Mouse (Mus musculus): ENCODE data around the gene Utrn. TPM values are rescaled to one million over a fixed set of nuclear protein-coding genes. Genes with fewer than 3 reads are reported as not detected.

The Utrn gene
- 62.6 and 78.8 TPM in 2 replicates for polyA plus RNA-seq (2015; fragmentation: Nextera tagmentation; extraction: Ambion mirVana)

GRCm38 (mm10) chr10:12869029-12869671, at the start of gene Utrn:
Utrn (minus strand) TSS chr10:12869365.
- under 1% methylated on average over 77 of the region's 77 CpGs for WGBS
- Histone ChIP-seq H3K27ac (peak within 1 kb of the TSS; percentile 96), H3K4me1 (peaks cover 18% of the 10 kb centered on the region), H3K36me3 (no peaks in the 10 kb centered on the region), H3K4me2 (peak within 1 kb of the TSS; percentile 90), H3K9ac (peak within 1 kb of the TSS; percentile 79), H3K4me3 (peak within 1 kb of the TSS; percentile 84), H3K27me3 (no peaks in the 10 kb centered on the region), H3K9me3 (no peaks in the 10 kb centered on the region)
- peak; percentile 92 for ATAC-seq (ENCODE audit: borderline replicate concordance, extremely low read depth, low FRiP score, low TSS enrichment)

DNA sequence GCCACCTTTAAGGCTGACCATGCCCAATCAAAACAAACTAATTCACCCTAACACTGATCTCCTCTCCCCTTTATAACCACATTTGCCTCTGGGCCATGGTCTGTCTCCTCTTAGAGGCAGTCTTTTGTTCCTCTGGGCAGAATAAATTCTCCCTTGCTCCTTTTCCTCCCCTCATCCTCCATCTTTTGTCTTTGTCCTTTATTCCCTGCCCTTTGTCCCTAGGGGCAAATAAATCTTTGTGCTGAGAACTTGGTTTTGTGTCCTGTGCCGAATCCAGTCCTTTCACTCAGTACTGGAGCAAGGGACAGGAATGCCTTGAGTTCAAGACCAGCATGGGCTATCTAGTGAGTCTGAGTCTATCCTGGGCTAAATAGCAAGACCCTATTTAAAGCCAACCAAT, 48.5 kb upstream of the Utrn start:
- H3K4me1 ChIP-seq = peaks cover 7% of the 10 kb centered on the region
- no peak overlapping the region for H3K4me2 ChIP-seq
- H3K9ac ChIP-seq = no peak overlapping the region
- 78% methylated on average over 1 of the region's 1 CpGs for WGBS
- no peaks in the 10 kb centered on the region for H3K27me3 ChIP-seq
- ATAC-seq (ENCODE audit: borderline replicate concordance, extremely low read depth, low FRiP score, low TSS enrichment) = no peak
- H3K36me3 ChIP-seq = no peaks in the 10 kb centered on the region
- no peaks in the 10 kb centered on the region for H3K9me3 ChIP-seq
- no peak overlapping the region for H3K27ac ChIP-seq
- H3K4me3 ChIP-seq = no peak overlapping the region

DNA sequence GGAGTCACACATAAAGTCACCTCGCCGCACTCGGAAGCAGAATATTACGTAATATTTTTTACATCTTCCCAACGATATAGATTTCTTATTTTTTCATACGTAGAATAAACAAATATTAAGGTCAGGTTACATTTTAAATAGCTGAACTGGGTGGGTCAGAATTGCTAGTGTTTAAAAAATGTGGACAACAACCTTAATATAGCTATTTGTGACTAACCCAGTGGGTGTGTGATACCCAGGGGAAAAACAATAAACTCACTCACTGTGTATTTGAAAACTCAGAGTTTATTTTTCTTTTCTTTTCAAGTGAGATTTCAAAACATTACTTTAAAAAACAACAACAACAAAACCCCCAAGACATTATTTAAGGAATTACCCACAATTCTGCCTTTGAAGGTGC, 47.2 kb upstream of the Utrn start:
- Histone ChIP-seq H3K27me3 (no peaks in the 10 kb centered on the region), H3K4me2 (no peak overlapping the region), H3K27ac (no peak overlapping the region), H3K9ac (no peak overlapping the region), H3K4me3 (no peak overlapping the region), H3K9me3 (no peaks in the 10 kb centered on the region), H3K4me1 (peaks cover 18% of the 10 kb centered on the region), H3K36me3 (no peaks in the 10 kb centered on the region)
- ATAC-seq (ENCODE audit: borderline replicate concordance, extremely low read depth, low FRiP score, low TSS enrichment) = no peak
- WGBS = 76% methylated on average over 6 of the region's 6 CpGs

DNA sequence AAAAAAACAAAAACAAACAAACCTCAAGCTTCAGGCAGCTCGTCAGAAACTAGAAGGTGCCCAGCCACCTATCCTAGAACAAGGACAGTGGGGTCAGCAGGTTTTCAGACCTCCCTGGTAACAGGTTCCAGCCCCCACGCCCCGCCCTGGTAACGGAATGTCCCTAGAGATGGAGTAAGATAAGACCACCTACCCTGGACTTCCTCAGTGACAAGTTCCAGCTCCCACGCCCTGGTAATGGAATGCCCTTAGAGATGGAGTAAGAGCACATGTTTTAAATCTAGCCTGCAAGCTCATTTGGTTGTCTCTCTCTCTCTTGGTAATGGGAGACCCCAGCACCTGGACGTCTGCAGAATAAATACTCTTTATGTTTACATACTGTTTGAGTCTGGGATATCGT, 46.7 kb upstream of the Utrn start:
- Histone ChIP-seq H3K9ac (no peak overlapping the region), H3K27me3 (no peaks in the 10 kb centered on the region), H3K27ac (no peak overlapping the region), H3K4me1 (peaks cover 18% of the 10 kb centered on the region), H3K4me3 (no peak overlapping the region), H3K36me3 (no peaks in the 10 kb centered on the region), H3K4me2 (no peak overlapping the region), H3K9me3 (no peaks in the 10 kb centered on the region)
- no peak for ATAC-seq (ENCODE audit: borderline replicate concordance, extremely low read depth, low FRiP score, low TSS enrichment)
- 44% methylated on average over 7 of the region's 7 CpGs for WGBS

DNA sequence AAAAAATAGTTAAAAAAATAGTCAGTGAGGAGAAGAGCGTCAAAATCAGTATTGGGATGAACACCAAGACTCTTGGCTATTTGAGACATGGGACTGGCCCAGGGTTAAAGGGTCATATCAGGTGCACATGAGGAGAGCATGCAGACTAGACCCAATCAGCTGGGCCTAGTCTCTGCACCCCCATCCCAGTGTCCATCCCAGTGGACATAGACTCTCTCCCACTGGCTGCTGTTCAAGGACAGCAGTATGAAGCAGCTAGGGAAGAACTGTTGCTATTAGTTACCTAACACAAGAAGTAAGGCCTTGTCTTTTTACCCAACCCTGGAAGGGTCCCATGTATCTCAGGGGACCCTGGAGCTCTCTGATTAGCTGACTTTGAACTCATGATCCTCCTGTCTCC, 45.0 kb upstream of the Utrn start:
- H3K4me2 ChIP-seq = no peak overlapping the region
- H3K9ac ChIP-seq = no peak overlapping the region
- no peaks in the 10 kb centered on the region for H3K36me3 ChIP-seq
- whole genome bisulfite sequencing = 96% methylated on average over 1 of the region's 1 CpGs
- H3K27me3 ChIP-seq = no peaks in the 10 kb centered on the region
- no peak for ATAC-seq (ENCODE audit: borderline replicate concordance, extremely low read depth, low FRiP score, low TSS enrichment)
- H3K9me3 ChIP-seq = no peaks in the 10 kb centered on the region
- H3K4me1 ChIP-seq = peaks cover 18% of the 10 kb centered on the region
- no peak overlapping the region for H3K4me3 ChIP-seq
- H3K27ac ChIP-seq = no peak overlapping the region

DNA sequence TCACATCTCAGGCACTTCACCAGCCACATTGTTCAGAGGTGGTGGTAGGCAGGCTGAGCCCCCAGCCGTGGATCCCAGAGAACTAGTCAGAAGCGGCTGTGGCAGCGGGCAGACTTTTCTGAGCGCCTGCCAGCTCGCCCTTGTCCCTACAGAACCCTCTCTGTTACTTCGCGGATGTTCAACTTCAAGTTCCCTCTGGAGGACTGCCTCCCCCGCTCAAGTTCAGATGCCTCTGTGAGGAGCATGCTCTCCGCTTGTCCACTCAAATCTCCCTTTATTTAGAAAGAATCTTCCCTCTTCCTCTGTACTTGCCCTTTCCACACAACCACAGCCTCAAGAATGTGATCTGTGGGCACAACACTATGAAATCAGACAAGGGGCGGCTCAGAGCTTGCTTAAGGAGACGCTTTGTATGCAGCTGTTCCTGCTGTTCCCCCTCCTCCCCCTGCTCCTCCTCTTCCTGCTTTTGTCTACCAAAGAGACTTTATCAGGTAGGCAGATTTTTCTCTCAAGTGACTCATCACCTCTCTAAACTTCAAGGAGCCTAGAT, 42.9 kb upstream of the Utrn start:
- 22% methylated on average over 11 of the region's 11 CpGs for WGBS
- Histone ChIP-seq H3K4me3 (peak overlapping the region; percentile 11), H3K27me3 (no peaks in the 10 kb centered on the region), H3K27ac (peak overlapping the region; percentile 52), H3K36me3 (no peaks in the 10 kb centered on the region), H3K9ac (peak overlapping the region; percentile 33; the same call in 1 of the 2 replicates), H3K4me2 (peak overlapping the region; percentile 55), H3K9me3 (no peaks in the 10 kb centered on the region), H3K4me1 (peaks cover 18% of the 10 kb centered on the region)
- ATAC-seq (ENCODE audit: borderline replicate concordance, extremely low read depth, low FRiP score, low TSS enrichment) = peak; percentile 53; the same call in 1 of the 2 replicates

GRCm38 (mm10) chr10:12911451-12911850, 42.3 kb upstream of the Utrn start:
- peak overlapping the region; percentile 52; the same call in 1 of the 2 replicates for H3K27ac ChIP-seq
- no peaks in the 10 kb centered on the region for H3K27me3 ChIP-seq
- no peaks in the 10 kb centered on the region for H3K36me3 ChIP-seq
- H3K4me2 ChIP-seq = peak overlapping the region; percentile 55
- ATAC-seq (ENCODE audit: borderline replicate concordance, extremely low read depth, low FRiP score, low TSS enrichment) = no peak
- no peak overlapping the region for H3K4me3 ChIP-seq
- H3K9ac ChIP-seq = no peak overlapping the region
- 81% methylated on average over 13 of the region's 13 CpGs for whole genome bisulfite sequencing
- H3K9me3 ChIP-seq = no peaks in the 10 kb centered on the region
- peaks cover 18% of the 10 kb centered on the region for H3K4me1 ChIP-seq

- 88% methylated on average over 2 of the region's 2 CpGs for WGBS
- H3K36me3 ChIP-seq = no peaks in the 10 kb centered on the region
- no peak overlapping the region for H3K9ac ChIP-seq
- peaks cover 10% of the 10 kb centered on the region for H3K4me1 ChIP-seq
- H3K4me3 ChIP-seq = no peak overlapping the region
- no peak overlapping the region for H3K4me2 ChIP-seq
- no peaks in the 10 kb centered on the region for H3K27me3 ChIP-seq
- ATAC-seq (ENCODE audit: borderline replicate concordance, extremely low read depth, low FRiP score, low TSS enrichment) = no peak
- no peak overlapping the region for H3K27ac ChIP-seq
- H3K9me3 ChIP-seq = no peaks in the 10 kb centered on the region
Measured at GRCm38 (mm10) chr10:12909891-12910290, 40.7 kb upstream of the Utrn start.

DNA sequence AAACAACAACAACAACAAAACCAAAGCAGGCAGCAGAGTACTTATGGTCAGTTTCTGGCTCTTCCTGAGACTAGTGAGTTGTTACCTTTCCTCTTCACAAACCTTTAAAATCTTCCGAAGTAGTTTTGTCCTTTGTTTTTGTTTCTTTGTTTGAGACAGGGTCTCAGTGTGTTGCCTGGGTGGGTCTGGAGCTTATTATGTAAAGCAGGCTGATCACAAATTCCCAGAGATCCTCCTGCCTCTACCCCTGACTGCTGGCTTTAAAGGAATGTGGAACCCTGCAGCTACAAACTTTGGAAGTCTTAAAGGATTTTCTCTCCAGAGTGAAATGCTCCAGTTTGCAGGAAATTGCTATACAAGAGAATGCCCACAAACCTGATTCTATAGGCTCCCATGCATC, 40.0 kb upstream of the Utrn start:
- H3K9me3 ChIP-seq = no peaks in the 10 kb centered on the region
- no peak overlapping the region for H3K4me2 ChIP-seq
- H3K9ac ChIP-seq = no peak overlapping the region
- no peaks in the 10 kb centered on the region for H3K27me3 ChIP-seq
- no peaks in the 10 kb centered on the region for H3K36me3 ChIP-seq
- H3K27ac ChIP-seq = no peak overlapping the region
- no peak for ATAC-seq (ENCODE audit: borderline replicate concordance, extremely low read depth, low FRiP score, low TSS enrichment)
- no peak overlapping the region for H3K4me3 ChIP-seq
- WGBS = 71% methylated on average over 1 of the region's 1 CpGs
- peaks cover 10% of the 10 kb centered on the region for H3K4me1 ChIP-seq

GRCm38 (mm10) chr10:12904140-12904528, 35.0 kb upstream of the Utrn start:
- Histone ChIP-seq H3K27ac (no peak overlapping the region), H3K4me2 (no peak overlapping the region), H3K4me3 (no peak overlapping the region), H3K36me3 (no peaks in the 10 kb centered on the region), H3K9ac (no peak overlapping the region), H3K27me3 (no peaks in the 10 kb centered on the region), H3K9me3 (no peaks in the 10 kb centered on the region), H3K4me1 (no peaks in the 10 kb centered on the region)
- 49% methylated on average over 5 of the region's 5 CpGs for WGBS
- ATAC-seq (ENCODE audit: borderline replicate concordance, extremely low read depth, low FRiP score, low TSS enrichment) = no peak

- H3K9me3 ChIP-seq = no peaks in the 10 kb centered on the region
- no peak overlapping the region for H3K9ac ChIP-seq
- 76% methylated on average over 5 of the region's 5 CpGs for WGBS
- no peaks in the 10 kb centered on the region for H3K27me3 ChIP-seq
- no peak overlapping the region for H3K4me3 ChIP-seq
- ATAC-seq (ENCODE audit: borderline replicate concordance, extremely low read depth, low FRiP score, low TSS enrichment) = no peak
- H3K4me1 ChIP-seq = no peaks in the 10 kb centered on the region
- no peak overlapping the region for H3K4me2 ChIP-seq
- no peak overlapping the region for H3K27ac ChIP-seq
- no peaks in the 10 kb centered on the region for H3K36me3 ChIP-seq
Measured at GRCm38 (mm10) chr10:12903440-12904139, 34.4 kb upstream of the Utrn start.

- ATAC-seq (ENCODE audit: borderline replicate concordance, extremely low read depth, low FRiP score, low TSS enrichment) = no peak
- Histone ChIP-seq H3K27ac (no peak overlapping the region), H3K27me3 (no peaks in the 10 kb centered on the region), H3K4me1 (no peaks in the 10 kb centered on the region), H3K4me3 (no peak overlapping the region), H3K4me2 (no peak overlapping the region), H3K36me3 (no peaks in the 10 kb centered on the region), H3K9me3 (no peaks in the 10 kb centered on the region), H3K9ac (no peak overlapping the region)
- 61% methylated on average over 5 of the region's 5 CpGs for WGBS
Measured at GRCm38 (mm10) chr10:12899901-12900300, 30.7 kb upstream of the Utrn start.
